Mouse (Mus musculus) naive thymus-derived CD4-positive, alpha-beta T cell, adult 5 months (primary cell): ENCODE results near the gene A430078G23Rik. TPM values are rescaled to one million over a fixed set of nuclear protein-coding genes. Genes with fewer than 3 reads are reported as not detected.

ENCODE experiments used
- polyA plus RNA-seq: library from polyadenylated mRNA; unstranded; fragments of 100-300 nt; shearing (Covaris generic); gene quantifications from one replicate; pipeline ENCODE4 v1.2.1, GENCODE M21; 2017

The A430078G23Rik gene
- 167 TPM for polyA plus RNA-seq

GRCm38 (mm10) chr8:3353189-3353810, at the start of gene A430078G23Rik:
Gene A430078G23Rik (plus strand): TSS chr8:3353415.

DNA sequence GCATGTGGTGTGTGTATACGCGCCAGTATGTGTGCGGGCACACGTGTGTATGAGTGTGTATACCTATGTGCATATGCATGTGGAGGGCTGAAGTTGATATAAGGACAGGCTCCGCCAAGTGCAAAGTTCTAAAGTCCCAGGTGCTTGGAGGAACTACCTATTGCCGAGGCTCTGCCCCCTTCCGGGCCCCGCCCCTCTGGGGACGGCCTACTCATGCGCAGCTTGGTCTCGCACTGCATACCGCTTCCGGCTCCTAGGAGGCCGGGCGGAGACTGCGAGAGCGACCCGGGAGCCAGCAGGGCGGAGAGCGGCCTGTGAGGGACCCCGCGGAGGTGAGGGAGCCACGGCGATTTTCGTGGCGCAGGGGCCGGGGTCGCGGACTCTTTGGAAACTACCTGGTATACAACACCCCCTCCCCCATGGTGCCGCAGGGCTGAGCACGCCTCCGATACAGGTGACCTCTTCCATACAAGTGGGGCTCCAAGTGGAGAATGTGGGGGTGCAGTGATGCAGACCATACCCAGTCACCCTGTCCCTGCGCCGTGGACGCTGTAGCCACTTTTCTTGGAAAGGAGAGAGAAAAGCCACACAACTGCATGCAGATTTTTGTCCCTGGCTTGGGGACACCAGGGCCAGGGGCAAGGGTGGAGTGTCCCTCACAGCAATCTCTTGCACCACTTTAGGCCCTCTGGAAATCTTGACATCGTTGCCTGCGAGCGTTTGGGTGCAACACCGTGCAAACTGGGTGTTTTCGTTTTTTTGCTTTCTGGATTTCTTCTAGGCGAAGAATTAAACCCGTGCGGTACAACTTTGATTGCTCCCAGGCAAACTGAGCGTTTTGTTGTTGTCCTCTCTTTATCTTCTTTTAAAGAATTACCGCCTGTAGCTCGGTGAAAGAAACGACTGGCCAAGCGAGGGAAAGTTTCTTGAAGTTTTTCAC, 39.8 kb downstream of the A430078G23Rik start, which contains the start of gene Arhgef18:
Arhgef18 (plus strand) TSS at position 236 of the 940 bp plus-strand sequence.

Other genes with a start within 250 kb of the A430078G23Rik start
- 44.0 TPM for gene Insr, start 73.8 kb upstream of the A430078G23Rik start, polyA plus RNA-seq
- 127 TPM for gene Arhgef18, start 39.6 kb downstream of the A430078G23Rik start, polyA plus RNA-seq
- gene Pex11g, start 114.3 kb downstream of the A430078G23Rik start, polyA plus RNA-seq = 2.6 TPM
- gene Tex45, start 117.4 kb downstream of the A430078G23Rik start, polyA plus RNA-seq = not detected
- gene Zfp358, start 139.7 kb downstream of the A430078G23Rik start, polyA plus RNA-seq = 3.8 TPM
- 131 TPM for gene Mcoln1, start 147.0 kb downstream of the A430078G23Rik start, polyA plus RNA-seq
- 27.4 TPM for gene Pnpla6, start 162.0 kb downstream of the A430078G23Rik start, polyA plus RNA-seq
- gene C330021F23Rik, start 214.6 kb downstream of the A430078G23Rik start, polyA plus RNA-seq = not detected
- gene Camsap3, start 233.9 kb downstream of the A430078G23Rik start, polyA plus RNA-seq = not detected